Mouse (Mus musculus) G1E-ER4 (cell line): ENCODE measurements around the gene Cox7a2l. TPM values are rescaled to one million over a fixed set of nuclear protein-coding genes. Genes with fewer than 3 reads are reported as not detected.

Source experiments
- GATA1 ChIP-seq: IDR thresholded peaks from one replicate; pipeline ENCODE4 v1.8.0; 2012; ENCODE audit warnings: low read length, inconsistent platforms
- polyA plus RNA-seq: library from polyadenylated mRNA; stranded (reverse); fragments of >175 nt; gene quantifications from 2 replicates; pipeline ENCODE4 v1.2.3, GENCODE M21; 2012

Gene Cox7a2l
- polyA plus RNA-seq, result 10.2 and 24.3 TPM in 2 replicates

DNA sequence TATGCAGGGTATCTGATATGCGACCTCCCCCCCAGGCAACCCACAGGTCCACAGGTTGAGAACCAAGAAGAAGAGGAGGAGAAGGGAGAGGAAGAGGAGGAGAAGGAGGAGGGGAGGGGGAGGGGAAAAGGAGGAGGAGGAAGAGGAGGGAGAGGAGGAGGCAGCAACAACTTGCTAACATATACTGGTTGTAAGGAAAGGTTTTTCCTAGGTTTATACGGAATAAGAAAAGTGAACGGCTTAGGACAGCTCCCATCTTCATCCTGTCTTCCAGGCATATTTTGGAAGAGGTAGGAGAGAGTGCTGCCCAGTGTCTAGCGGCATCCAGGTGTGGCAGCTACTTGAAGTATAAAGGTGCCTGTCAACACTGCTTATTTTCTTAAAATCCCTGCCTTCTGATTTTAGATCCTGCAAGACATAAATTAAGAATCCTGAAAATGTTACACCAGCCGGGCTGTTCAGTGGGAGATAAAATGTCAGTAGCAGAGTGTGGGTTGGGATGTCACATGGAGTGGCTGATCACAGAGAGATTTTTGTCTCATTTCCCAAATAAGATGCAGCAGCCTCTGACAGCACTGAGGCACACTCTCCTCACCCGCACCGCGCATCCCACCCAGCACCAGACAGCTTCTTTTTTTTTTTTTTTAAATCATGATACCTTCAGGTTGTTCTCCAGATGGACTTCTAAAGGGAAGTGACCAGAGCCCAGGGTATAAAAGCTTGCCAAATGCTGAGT, at the start of gene Cox7a2l:
TSS of gene Cox7a2l (minus strand) at position 51 of the 736 bp plus-strand sequence.
- no peak for TF ChIP-seq GATA1

DNA sequence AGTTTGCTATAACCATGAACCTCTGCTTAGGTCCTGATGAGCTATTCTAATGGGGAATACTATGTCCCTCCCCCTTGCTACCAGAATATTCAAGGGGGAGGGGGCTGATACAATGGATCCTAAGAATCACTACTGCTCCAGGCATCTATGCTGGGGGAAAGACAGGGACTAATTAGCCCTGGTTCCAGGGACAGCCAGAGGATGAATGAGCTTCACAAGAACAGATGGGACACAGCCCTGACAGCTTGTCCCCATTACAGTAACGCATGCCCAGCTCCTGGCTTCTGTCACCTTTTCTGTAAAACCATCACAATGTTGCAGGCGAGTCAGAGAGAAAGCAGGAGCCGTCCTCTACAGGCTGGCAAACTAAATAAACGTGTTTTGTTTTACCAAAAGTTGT, 48.4 kb upstream of the Cox7a2l start:
- TF ChIP-seq GATA1, result no peak

DNA sequence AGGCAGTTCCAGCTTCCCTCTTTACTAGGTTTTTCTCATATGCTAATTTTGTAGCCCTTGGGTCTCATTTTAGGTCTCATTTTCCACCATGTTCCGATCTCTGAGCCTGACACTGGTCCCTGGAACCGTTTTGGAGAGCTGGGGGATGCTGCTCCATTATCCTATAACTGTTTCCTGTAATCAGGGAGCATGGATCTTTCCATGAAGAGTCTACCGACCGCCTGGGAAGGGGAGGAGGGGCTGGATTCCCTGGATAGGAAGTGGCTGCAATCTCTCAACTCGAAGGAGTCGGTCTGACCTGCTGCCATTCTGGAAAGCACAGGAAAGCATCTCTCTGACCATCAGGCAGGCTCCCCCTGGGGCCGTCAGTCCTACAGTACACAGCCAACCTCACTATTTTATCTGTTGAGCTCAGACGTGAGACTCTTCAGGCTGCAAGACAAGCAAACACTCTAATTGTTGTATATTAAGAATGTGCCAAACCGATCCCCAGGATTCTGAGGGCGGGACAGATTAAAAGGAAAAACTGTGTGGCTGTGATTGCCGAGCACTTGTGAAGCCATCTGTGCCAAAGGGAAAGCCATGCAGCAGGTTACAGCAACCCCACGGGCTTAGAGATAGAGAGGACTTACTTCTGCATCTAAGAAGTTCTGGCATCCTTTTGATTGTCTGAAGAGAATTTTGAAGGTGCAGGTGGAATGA, 47.1 kb upstream of the Cox7a2l start:
- TF ChIP-seq GATA1, result no peak

DNA sequence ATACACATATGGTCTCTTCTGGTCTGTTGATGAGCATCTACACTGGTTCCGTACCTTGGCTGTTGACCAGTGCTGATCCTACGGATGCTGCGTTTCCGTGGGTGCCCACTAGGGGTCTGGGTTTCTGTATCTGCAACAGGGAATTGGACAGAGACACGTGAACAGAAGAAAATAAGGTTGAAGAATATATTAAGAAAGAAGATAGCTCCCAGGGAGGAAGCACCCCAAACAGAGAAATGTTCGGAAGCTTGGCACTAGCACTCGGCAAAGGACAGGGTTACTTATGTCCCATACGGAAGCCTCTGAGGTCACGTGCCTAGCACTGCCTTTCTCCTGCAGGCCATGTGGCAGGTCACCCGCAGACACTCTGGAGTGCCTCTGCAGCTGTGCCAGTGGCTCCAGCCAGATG, 46.6 kb upstream of the Cox7a2l start:
- TF ChIP-seq GATA1, result no peak

DNA sequence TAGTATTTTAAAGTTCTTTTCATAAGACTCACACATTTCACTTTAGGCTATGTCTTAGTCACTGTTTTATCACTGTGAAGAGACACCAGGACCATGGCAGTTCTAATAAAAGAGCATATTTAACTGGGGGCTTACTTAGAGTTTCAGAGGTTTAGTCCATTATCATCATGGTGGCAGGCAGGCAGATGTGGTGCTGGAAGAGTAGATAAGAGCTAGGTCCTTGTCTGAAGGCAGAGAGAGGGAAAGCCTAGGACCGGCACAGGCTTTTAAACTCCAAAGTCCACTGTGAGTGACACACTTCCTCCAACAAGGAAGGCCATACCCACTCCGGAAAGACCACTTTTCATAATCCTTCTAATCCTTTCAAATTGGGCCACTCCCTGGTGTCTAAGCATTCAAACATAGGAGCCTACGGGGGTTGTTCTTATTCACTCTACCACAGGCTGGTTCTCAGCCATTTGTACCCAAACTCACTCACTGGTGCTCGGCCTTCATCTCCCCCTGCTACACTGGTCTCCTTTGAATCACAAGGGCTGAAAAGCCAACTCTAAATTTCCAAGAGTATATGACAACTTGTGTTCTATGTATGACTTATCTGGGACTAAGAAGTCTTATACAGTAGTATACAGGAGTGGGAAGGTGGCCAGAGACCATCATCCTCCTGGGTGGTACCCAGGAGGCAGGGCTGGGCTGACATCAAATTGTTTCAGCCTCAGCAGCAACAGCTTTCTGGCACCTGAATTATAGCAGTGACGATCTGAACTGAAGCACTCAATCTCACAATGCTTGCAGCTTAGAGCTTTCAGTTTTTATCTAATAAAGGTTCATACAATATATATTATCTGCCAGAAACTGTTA, 45.3 kb upstream of the Cox7a2l start:
- TF ChIP-seq GATA1, result no peak

GRCm38 (mm10) chr17:83559081-83559480, 42.0 kb upstream of the Cox7a2l start:
- no peak for TF ChIP-seq GATA1

GRCm38 (mm10) chr17:83555836-83556235, 38.7 kb upstream of the Cox7a2l start:
- TF ChIP-seq GATA1, result no peak

GRCm38 (mm10) chr17:83554997-83555396, 37.9 kb upstream of the Cox7a2l start:
- TF ChIP-seq GATA1, result no peak

GRCm38 (mm10) chr17:83548501-83549233, 31.5 kb upstream of the Cox7a2l start:
- TF ChIP-seq GATA1, result no peak

- TF ChIP-seq GATA1, result no peak
These were observed 30.0 kb upstream of the Cox7a2l start for GRCm38 (mm10) chr17:83547145-83547544.

DNA sequence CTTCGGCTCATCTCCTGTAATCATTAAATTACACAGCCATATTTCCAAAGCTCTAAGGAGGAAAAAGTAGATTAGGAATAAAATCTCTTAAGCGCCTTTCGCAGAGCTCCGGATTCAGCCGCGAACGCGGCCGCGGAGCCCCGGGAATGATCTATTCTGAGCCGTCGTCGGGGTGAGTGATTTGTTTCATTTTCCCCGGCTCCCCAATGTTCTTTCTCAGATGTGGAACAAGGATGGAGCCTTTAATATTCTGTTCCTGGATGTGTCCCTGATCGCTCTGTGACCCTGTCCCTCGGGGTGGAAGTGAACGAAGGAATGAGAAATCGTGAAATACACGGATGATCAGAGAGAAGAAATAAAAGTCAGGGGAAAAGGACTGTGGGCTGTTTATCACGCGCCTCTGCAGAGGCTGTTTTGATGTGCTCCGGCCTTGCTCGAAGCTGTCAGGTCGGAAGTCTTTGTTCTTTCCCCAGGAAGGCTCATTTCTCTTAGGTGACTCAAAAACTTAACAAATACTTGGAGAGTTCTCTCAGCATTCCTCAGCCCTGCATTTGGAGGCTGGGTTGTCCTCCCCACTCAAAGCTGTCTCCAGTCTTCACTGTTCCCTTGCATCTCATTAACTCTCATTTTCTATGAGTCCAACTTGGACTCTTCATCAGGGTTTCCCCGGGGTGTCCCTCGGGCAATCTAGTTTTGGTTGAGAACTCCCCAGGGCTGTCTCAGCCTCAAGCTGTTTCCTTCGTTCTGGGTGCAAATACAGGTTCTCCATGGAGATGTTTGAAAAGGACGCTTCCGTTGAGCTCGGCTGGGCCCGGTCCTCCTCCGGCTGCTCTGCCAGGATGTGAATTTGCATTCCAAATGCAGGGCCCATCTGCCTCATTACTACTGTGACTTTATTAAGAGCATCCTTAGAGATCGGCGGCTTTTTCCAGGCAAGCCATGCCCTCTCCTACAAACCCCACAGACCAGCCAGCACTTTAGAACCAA, 28.9 kb upstream of the Cox7a2l start:
- no peak for TF ChIP-seq GATA1

DNA sequence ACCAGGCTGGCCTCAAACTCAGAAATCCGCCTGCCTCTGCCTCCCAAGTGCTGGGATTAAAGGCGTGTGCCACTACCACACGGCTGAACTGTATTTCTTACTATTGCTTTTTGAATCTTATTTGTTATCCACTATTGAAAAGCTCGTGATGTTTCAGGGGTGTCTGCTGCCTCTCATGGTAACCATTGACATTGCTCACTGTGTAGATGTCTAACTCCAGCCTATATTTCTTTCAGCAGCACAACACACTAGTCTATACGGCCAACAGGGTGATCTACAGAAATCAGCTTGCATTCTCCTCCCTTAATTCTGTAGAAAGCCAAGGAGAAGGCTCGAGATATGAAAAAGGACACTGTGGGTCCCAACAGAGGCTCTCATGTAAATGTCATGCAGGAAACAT, 28.1 kb upstream of the Cox7a2l start:
- no peak for TF ChIP-seq GATA1

DNA sequence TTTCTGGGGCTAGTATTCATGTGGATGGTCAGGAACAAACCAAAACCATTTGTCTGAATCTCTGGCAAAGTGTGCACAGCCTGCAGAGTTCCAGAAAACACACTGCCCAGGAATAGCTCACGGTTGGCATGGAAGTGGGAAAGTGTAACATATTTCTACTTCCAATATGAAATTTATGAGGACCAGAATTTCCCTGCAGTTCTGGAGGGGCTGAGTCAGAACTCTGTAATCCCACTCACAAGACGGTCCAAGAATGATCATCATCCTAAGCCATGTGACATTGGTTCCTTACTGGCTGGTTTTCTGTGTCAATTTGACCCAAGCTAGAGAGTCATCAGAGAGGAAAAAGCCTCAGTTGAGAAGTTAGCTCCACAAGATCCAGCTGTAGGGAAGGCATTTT, 25.3 kb upstream of the Cox7a2l start:
- no peak for TF ChIP-seq GATA1
